Mouse (Mus musculus): Measurements from ENCODE around the gene Exoc3l2. TPM values are rescaled to one million over a fixed set of nuclear protein-coding genes. Genes with fewer than 3 reads are reported as not detected.
A peak's percentile ranks its signal among the peaks of the same experiment; 100 is the strongest.

The Exoc3l2 gene
- polyA plus RNA-seq, 1 experiment from 2014 or later: 0.46 TPM

DNA sequence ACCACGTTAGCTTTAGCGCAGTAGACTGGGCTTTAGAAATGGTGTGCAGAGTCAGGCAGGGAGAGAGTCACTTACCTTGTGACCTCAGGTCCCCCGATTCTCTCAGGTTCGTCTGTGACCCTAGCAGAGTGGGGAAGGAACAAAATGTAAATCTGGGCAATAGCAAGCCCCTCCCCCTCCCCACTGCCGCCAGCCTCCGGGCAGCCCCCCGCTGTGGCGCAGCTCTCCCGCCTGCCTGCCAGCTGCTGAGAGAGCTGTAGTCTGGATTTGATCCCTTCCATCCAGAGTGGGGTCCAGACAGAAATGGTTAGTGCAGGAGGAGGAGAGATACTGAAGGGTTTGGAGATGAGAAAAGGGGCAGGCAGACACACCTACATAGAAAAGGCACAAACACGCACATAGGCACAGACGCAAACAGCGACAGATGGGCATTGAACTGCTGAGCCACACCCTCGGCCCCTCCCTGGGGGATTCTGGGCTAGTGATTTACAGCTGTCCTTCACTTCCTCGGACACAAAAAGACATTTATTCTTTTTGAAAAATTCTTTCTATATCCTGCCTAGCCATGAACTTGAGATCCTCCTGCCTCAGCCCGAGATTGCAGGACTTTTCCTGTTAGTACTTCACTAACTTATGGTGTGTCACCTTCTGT, 35.0 kb upstream of the Exoc3l2 start:
- no peak overlapping the region for H3K4me2 ChIP-seq (ENCODE audit: low read depth, low read length)
- H3K27me3 ChIP-seq (replicated peaks; ENCODE audit: control insufficient read depth, insufficient read depth, low read length): no peaks in the 10 kb centered on the region
- no peaks in the 10 kb centered on the region for H3K9me3 ChIP-seq (ENCODE audit: control insufficient read depth, low read length)
- H3K27ac ChIP-seq (ENCODE audit: low read length): no peak overlapping the region
- no peak for ATAC-seq
- no peak overlapping the region for H3K4me3 ChIP-seq (ENCODE audit: low read length)
- peaks cover 33% of the 10 kb centered on the region for H3K36me3 ChIP-seq (ENCODE audit: control insufficient read depth, insufficient read depth, low read length)
- WGBS: 75% methylated on average over 15 of the region's 15 CpGs
- no peaks in the 10 kb centered on the region for H3K4me1 ChIP-seq (ENCODE audit: control insufficient read depth, insufficient read depth, low read length)
- H3K9ac ChIP-seq (ENCODE audit: low read depth, low read length): no peak overlapping the region

- H3K4me1 ChIP-seq (ENCODE audit: control insufficient read depth, insufficient read depth, low read length): no peaks in the 10 kb centered on the region
- H3K27ac ChIP-seq (ENCODE audit: low read length): no peak overlapping the region
- H3K36me3 ChIP-seq (ENCODE audit: control insufficient read depth, insufficient read depth, low read length): peaks cover 40% of the 10 kb centered on the region
- H3K4me2 ChIP-seq (ENCODE audit: low read depth, low read length): no peak overlapping the region
- H3K4me3 ChIP-seq (ENCODE audit: low read length): no peak overlapping the region
- 74% methylated on average over 8 of the region's 8 CpGs for WGBS
- H3K9ac ChIP-seq (ENCODE audit: low read depth, low read length): no peak overlapping the region
- H3K27me3 ChIP-seq (replicated peaks; ENCODE audit: control insufficient read depth, insufficient read depth, low read length): no peaks in the 10 kb centered on the region
- no peaks in the 10 kb centered on the region for H3K9me3 ChIP-seq (ENCODE audit: control insufficient read depth, low read length)
- no peak for ATAC-seq
Measured at GRCm38 (mm10) chr7:19429726-19430125, 33.4 kb upstream of the Exoc3l2 start.

GRCm38 (mm10) chr7:19430402-19430801, 32.7 kb upstream of the Exoc3l2 start:
- Histone ChIP-seq H3K4me2 (ENCODE audit: low read depth, low read length) (no peak overlapping the region), H3K27ac (ENCODE audit: low read length) (no peak overlapping the region), H3K27me3 (replicated peaks; ENCODE audit: control insufficient read depth, insufficient read depth, low read length) (no peaks in the 10 kb centered on the region), H3K9me3 (ENCODE audit: control insufficient read depth, low read length) (no peaks in the 10 kb centered on the region), H3K36me3 (ENCODE audit: control insufficient read depth, insufficient read depth, low read length) (peaks cover 37% of the 10 kb centered on the region), H3K9ac (ENCODE audit: low read depth, low read length) (no peak overlapping the region), H3K4me1 (ENCODE audit: control insufficient read depth, insufficient read depth, low read length) (no peaks in the 10 kb centered on the region), H3K4me3 (ENCODE audit: low read length) (no peak overlapping the region)
- WGBS: 86% methylated on average over 6 of the region's 6 CpGs
- ATAC-seq: no peak

GRCm38 (mm10) chr7:19432475-19432874, 30.7 kb upstream of the Exoc3l2 start:
- H3K27ac ChIP-seq (ENCODE audit: low read length): no peak overlapping the region
- 92% methylated on average over 2 of the region's 2 CpGs for WGBS

DNA sequence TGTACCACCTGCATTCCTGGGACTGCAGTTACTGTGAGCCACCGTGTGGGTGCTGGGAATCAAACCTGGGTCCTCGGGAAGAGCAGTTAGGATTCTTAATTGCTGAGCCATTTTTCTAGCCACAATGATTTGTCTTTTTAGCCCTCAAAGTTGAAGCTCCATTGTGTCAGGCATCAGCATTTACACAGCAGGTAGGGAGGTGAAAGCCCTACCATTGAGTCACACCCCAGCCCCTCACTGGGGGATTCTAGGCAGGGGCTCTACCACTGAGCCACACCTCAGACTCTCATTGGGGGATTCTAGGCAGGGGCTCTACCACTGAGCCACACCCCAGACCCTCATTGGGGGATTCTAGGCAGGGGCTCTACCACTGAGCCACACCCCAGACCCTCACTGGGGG, 26.9 kb upstream of the Exoc3l2 start:
- no peak overlapping the region for H3K9ac ChIP-seq (ENCODE audit: low read depth, low read length)
- WGBS: 98% methylated on average over 2 of the region's 2 CpGs
- H3K4me3 ChIP-seq (ENCODE audit: low read length): no peak overlapping the region
- H3K9me3 ChIP-seq (ENCODE audit: control insufficient read depth, low read length): no peaks in the 10 kb centered on the region
- H3K36me3 ChIP-seq (ENCODE audit: control insufficient read depth, insufficient read depth, low read length): peaks cover 36% of the 10 kb centered on the region
- no peak overlapping the region for H3K4me2 ChIP-seq (ENCODE audit: low read depth, low read length)
- no peak overlapping the region for H3K27ac ChIP-seq (ENCODE audit: low read length)
- H3K4me1 ChIP-seq (ENCODE audit: control insufficient read depth, insufficient read depth, low read length): no peaks in the 10 kb centered on the region
- no peaks in the 10 kb centered on the region for H3K27me3 ChIP-seq (replicated peaks; ENCODE audit: control insufficient read depth, insufficient read depth, low read length)
- ATAC-seq: no peak

More at GRCm38 (mm10) chr7:19432475-19432874, 30.7 kb upstream of the Exoc3l2 start:
- Histone ChIP-seq H3K4me3 (ENCODE audit: low read length) (no peak overlapping the region), H3K9me3 (ENCODE audit: control insufficient read depth, low read length) (no peaks in the 10 kb centered on the region), H3K4me2 (ENCODE audit: low read depth, low read length) (no peak overlapping the region), H3K4me1 (ENCODE audit: control insufficient read depth, insufficient read depth, low read length) (no peaks in the 10 kb centered on the region), H3K36me3 (ENCODE audit: control insufficient read depth, insufficient read depth, low read length) (peaks cover 37% of the 10 kb centered on the region), H3K9ac (ENCODE audit: low read depth, low read length) (no peak overlapping the region), H3K27me3 (replicated peaks; ENCODE audit: control insufficient read depth, insufficient read depth, low read length) (no peaks in the 10 kb centered on the region)
- ATAC-seq: no peak

DNA sequence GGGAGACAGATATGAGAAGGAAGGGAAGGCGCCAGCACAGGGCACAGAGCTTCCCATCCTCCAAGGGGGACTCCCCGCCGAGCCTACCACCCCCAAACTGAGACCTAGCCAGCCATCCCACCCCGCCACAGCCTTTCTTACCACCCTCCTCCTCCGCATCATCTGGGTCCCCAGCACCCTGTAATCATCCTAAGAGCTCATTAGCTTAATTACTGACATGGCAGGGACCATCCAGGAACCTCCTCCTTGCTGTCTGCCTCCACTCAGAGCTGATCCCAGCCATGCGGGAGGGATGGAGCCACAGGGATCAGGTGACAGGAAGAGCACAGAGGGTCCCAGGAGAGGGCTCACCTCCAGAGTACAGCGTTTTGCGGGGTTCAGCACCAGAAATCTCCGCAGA, 26.1 kb upstream of the Exoc3l2 start:
- Histone ChIP-seq H3K9me3 (ENCODE audit: control insufficient read depth, low read length) (no peaks in the 10 kb centered on the region), H3K4me3 (ENCODE audit: low read length) (no peak overlapping the region), H3K36me3 (ENCODE audit: control insufficient read depth, insufficient read depth, low read length) (peaks cover 29% of the 10 kb centered on the region), H3K4me2 (ENCODE audit: low read depth, low read length) (no peak overlapping the region), H3K4me1 (ENCODE audit: control insufficient read depth, insufficient read depth, low read length) (no peaks in the 10 kb centered on the region), H3K9ac (ENCODE audit: low read depth, low read length) (no peak overlapping the region), H3K27me3 (replicated peaks; ENCODE audit: control insufficient read depth, insufficient read depth, low read length) (no peaks in the 10 kb centered on the region), H3K27ac (ENCODE audit: low read length) (no peak overlapping the region)
- ATAC-seq: no peak
- WGBS: 82% methylated on average over 9 of the region's 9 CpGs

DNA sequence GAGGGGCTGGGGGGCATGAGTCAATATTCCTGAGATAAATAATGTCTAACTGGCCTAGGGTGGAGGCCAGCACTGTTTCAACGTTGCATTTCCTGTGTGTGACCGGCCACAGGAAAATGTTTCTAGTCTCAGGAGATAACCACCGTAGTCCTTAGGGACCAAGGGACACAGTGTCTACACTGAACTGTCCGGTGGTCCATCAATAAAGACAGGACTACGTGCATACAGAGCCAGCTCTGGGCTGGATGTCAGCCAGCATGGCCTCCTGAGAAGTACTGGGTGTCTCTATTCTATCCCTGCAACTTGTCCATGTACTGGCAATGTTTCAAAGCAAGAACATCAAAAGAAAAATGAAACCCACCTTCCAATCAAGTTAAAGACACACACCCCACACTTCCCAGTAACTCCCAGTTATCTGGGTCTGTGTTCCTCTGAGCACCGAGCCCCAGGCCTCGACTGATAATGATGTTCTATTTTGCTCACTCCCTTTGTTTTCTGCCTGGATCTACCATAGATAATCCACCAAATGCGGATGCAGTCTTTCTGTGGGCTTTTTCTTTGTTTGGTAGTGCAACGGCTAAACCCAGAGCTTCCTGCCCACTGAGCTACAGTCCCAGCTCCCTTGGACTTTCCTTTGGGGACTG, 21.6 kb upstream of the Exoc3l2 start:
- Histone ChIP-seq H3K9ac (ENCODE audit: low read depth, low read length) (no peak overlapping the region), H3K4me1 (ENCODE audit: control insufficient read depth, insufficient read depth, low read length) (no peaks in the 10 kb centered on the region), H3K4me3 (ENCODE audit: low read length) (no peak overlapping the region), H3K27me3 (replicated peaks; ENCODE audit: control insufficient read depth, insufficient read depth, low read length) (no peaks in the 10 kb centered on the region), H3K27ac (ENCODE audit: low read length) (no peak overlapping the region), H3K9me3 (ENCODE audit: control insufficient read depth, low read length) (no peaks in the 10 kb centered on the region), H3K36me3 (ENCODE audit: control insufficient read depth, insufficient read depth, low read length) (peaks cover 17% of the 10 kb centered on the region), H3K4me2 (ENCODE audit: low read depth, low read length) (no peak overlapping the region)
- WGBS: 81% methylated on average over 9 of the region's 9 CpGs
- no peak for ATAC-seq

GRCm38 (mm10) chr7:19443344-19443743, 19.8 kb upstream of the Exoc3l2 start:
- no peaks in the 10 kb centered on the region for H3K9me3 ChIP-seq (ENCODE audit: control insufficient read depth, low read length)
- no peak overlapping the region for H3K9ac ChIP-seq (ENCODE audit: low read depth, low read length)
- H3K4me2 ChIP-seq (ENCODE audit: low read depth, low read length): no peak overlapping the region
- no peaks in the 10 kb centered on the region for H3K4me1 ChIP-seq (ENCODE audit: control insufficient read depth, insufficient read depth, low read length)
- ATAC-seq: peak; percentile 37; the same call in 1 of the 2 replicates
- WGBS: 35% methylated on average over 3 of the region's 3 CpGs
- H3K27me3 ChIP-seq (replicated peaks; ENCODE audit: control insufficient read depth, insufficient read depth, low read length): no peaks in the 10 kb centered on the region
- no peak overlapping the region for H3K27ac ChIP-seq (ENCODE audit: low read length)
- no peak overlapping the region for H3K4me3 ChIP-seq (ENCODE audit: low read length)
- peaks cover 9% of the 10 kb centered on the region; the same call in 1 of the 2 replicates for H3K36me3 ChIP-seq (ENCODE audit: control insufficient read depth, insufficient read depth, low read length)

- Histone ChIP-seq H3K27me3 (replicated peaks; ENCODE audit: control insufficient read depth, insufficient read depth, low read length) (no peaks in the 10 kb centered on the region), H3K4me3 (ENCODE audit: low read length) (no peak overlapping the region), H3K36me3 (ENCODE audit: control insufficient read depth, insufficient read depth, low read length) (peaks cover 9% of the 10 kb centered on the region; the same call in 1 of the 2 replicates), H3K9ac (ENCODE audit: low read depth, low read length) (no peak overlapping the region), H3K4me2 (ENCODE audit: low read depth, low read length) (no peak overlapping the region), H3K27ac (ENCODE audit: low read length) (no peak overlapping the region; the same call in 1 of the 2 replicates), H3K4me1 (ENCODE audit: control insufficient read depth, insufficient read depth, low read length) (no peaks in the 10 kb centered on the region), H3K9me3 (ENCODE audit: control insufficient read depth, low read length) (no peaks in the 10 kb centered on the region)
- 82% methylated on average over 12 of the region's 12 CpGs for WGBS
- 0 out of 2 replicates have a peak, but pooled peaks have one; percentile 19 for ATAC-seq
Measured at GRCm38 (mm10) chr7:19444801-19445200, 18.3 kb upstream of the Exoc3l2 start.
